8 mouse cellular contexts compared by ENCODE assay signal in genomic region chr13:21221656-21222462, GRCm38 (mm10). TPM values are rescaled to one million over a fixed set of nuclear protein-coding genes. Genes with fewer than 3 reads are reported as not detected.
DNase-seq lines count a peak whose midpoint lies in the region; ATAC-seq lines count a peak whose summit lies in the region.

No protein-coding gene starts in this region.

- WGBS in heart, embryonic 16.5 days = 6% methylated on average over 20 of the region's 20 CpGs
- 8% methylated on average over 20 of the region's 20 CpGs for WGBS in liver, embryonic 11.5 days
- 3% methylated on average over 20 of the region's 20 CpGs for WGBS in stomach, embryonic 15.5 days

- H3K27ac ChIP-seq in heart, embryonic 16.5 days (ENCODE audit: low read length) = no peak overlapping the region
- no peak overlapping the region for H3K27ac ChIP-seq in liver, embryonic 11.5 days (ENCODE audit: low read depth, low read length)
- H3K27ac ChIP-seq in stomach, embryonic 15.5 days = no peak overlapping the region

- no peaks in the 10 kb centered on the region for H3K9me3 ChIP-seq in heart, embryonic 16.5 days (replicated peaks; ENCODE audit: control insufficient read depth, low read length)
- H3K9me3 ChIP-seq in liver, embryonic 11.5 days (ENCODE audit: control insufficient read depth, low read length) = no peaks in the 10 kb centered on the region
- no peaks in the 10 kb centered on the region for H3K9me3 ChIP-seq in stomach, embryonic 15.5 days

- H3K4me1 ChIP-seq in heart, embryonic 16.5 days (ENCODE audit: control insufficient read depth, insufficient read depth, low read length) = peaks cover 8% of the 10 kb centered on the region; the same call in 1 of the 2 replicates
- H3K4me1 ChIP-seq in liver, embryonic 11.5 days (replicated peaks; ENCODE audit: control insufficient read depth, insufficient read depth, low read length) = 0 out of 2 replicates have a peak, but pooled peaks cover 3% of the 10 kb centered on the region
- no peaks in the 10 kb centered on the region for H3K4me1 ChIP-seq in stomach, embryonic 15.5 days

- peak overlapping the region; percentile 67 for H3K4me3 ChIP-seq in heart, embryonic 16.5 days (ENCODE audit: low read length)
- H3K4me3 ChIP-seq in liver, embryonic 11.5 days (ENCODE audit: low read depth, low read length) = peak overlapping the region; percentile 75
- peak overlapping the region; percentile 53 for H3K4me3 ChIP-seq in stomach, embryonic 15.5 days (replicated peaks)

- peak overlapping the region; percentile 70 for H3K9ac ChIP-seq in heart, embryonic 16.5 days (ENCODE audit: low read length)
- H3K9ac ChIP-seq in liver, embryonic 11.5 days (ENCODE audit: low read depth, low read length) = peak overlapping the region; percentile 66
- no peak overlapping the region for H3K9ac ChIP-seq in stomach, embryonic 15.5 days

- peak; percentile 69 for ATAC-seq in heart, embryonic 16.5 days (replicated peaks; ENCODE audit: extremely low read depth, insufficient read depth, low FRiP score)
- peak; percentile 25; the same call in 1 of the 2 replicates for ATAC-seq in erythroid progenitor cell, adult 5-6 weeks (replicated peaks; ENCODE audit: low FRiP score, poor library complexity, severe bottlenecking)
- ATAC-seq in liver, embryonic 11.5 days (replicated peaks; ENCODE audit: low FRiP score) = peak; percentile 78
- peak; percentile 70; the same call in 1 of the 2 replicates for ATAC-seq in stomach, embryonic 15.5 days (ENCODE audit: insufficient read depth, low FRiP score, low read depth)

- peaks cover 4% of the 10 kb centered on the region; the same call in 1 of the 2 replicates for H3K27me3 ChIP-seq in heart, embryonic 16.5 days (ENCODE audit: control insufficient read depth, insufficient read depth, low read length)
- no peaks in the 10 kb centered on the region; the same call in 1 of the 2 replicates for H3K27me3 ChIP-seq in liver, embryonic 11.5 days (replicated peaks; ENCODE audit: control insufficient read depth, insufficient read depth, low read length)
- no peaks in the 10 kb centered on the region for H3K27me3 ChIP-seq in stomach, embryonic 15.5 days (replicated peaks)

- no peaks in the 10 kb centered on the region for H3K36me3 ChIP-seq in heart, embryonic 16.5 days (ENCODE audit: control insufficient read depth, insufficient read depth)
- no peaks in the 10 kb centered on the region for H3K36me3 ChIP-seq in liver, embryonic 11.5 days (ENCODE audit: control insufficient read depth, insufficient read depth, low read length)
- no peaks in the 10 kb centered on the region for H3K36me3 ChIP-seq in stomach, embryonic 15.5 days

- DNase-seq in heart, postnatal 14 days = no peak
- DNase-seq in Muller cell, postnatal 12 days (ENCODE audit: inconsistent ontology term) = peak; percentile 36
- no peak for DNase-seq in liver, embryonic 11.5 days (ENCODE audit: low spot score)
- DNase-seq in gastrocnemius, adult 18-20 months (ENCODE audit: low spot score) = no peak
- DNase-seq in gastrocnemius, postnatal 4 days (ENCODE audit: low spot score in 2 of 2) = no peak

- intact Hi-C loops in heart, postnatal 14 days (cut with DNase I) = no loop called here

- peak overlapping the region; percentile 89 for H3K4me2 ChIP-seq in heart, embryonic 16.5 days (ENCODE audit: low read depth, low read length)
- H3K4me2 ChIP-seq in liver, embryonic 11.5 days = peak overlapping the region; percentile 94
- peak overlapping the region; percentile 80 for H3K4me2 ChIP-seq in stomach, embryonic 15.5 days

RNA-seq across cellular contexts. Expression of gene Trim27, which starts 42.6 kb away (rescaled TPM):
- polyA plus RNA-seq in heart, embryonic 16.5 days (2015; fragmentation: Nextera tagmentation; extraction: Ambion mirVana) = 72.4 and 72.8 TPM in 2 replicates
- total RNA-seq in heart, postnatal 14 days (2021) = 10 to 100 TPM; 22.3 to 22.7 TPM
- 29.6 and 37.3 TPM in 2 replicates for total RNA-seq in erythroid progenitor cell, adult 5-6 weeks (2015; ENCODE audit: low replicate concordance)
- 60.8 and 61.5 TPM in 2 replicates for total RNA-seq in erythroid progenitor cell, adult 5-6 weeks (2017; ENCODE audit: low replicate concordance)
- 165 and 175 TPM in 2 replicates for polyA plus RNA-seq in liver, embryonic 11.5 days (2014; fragmentation: Nextera tagmentation; extraction: Ambion mirVana)
- polyA plus RNA-seq in stomach, embryonic 15.5 days (2015; fragmentation: Nextera tagmentation; extraction: Ambion mirVana) = 132 and 143 TPM in 2 replicates
- total RNA-seq in gastrocnemius, adult 18-20 months (2021) = 10 to 100 TPM; 21.0 to 22.0 TPM
- 10 to 100 TPM; 46.7 to 48.8 TPM for total RNA-seq in gastrocnemius, postnatal 4 days (2021)

Comparison
In these comparisons a context has a peak if more than half of its experiments do, and no peak if none do; other contexts are left out.
1. ATAC-seq: peak in every context shown above with its lines; median percentile 78 in liver, embryonic 11.5 days; 70 in stomach, embryonic 15.5 days; 69 in heart, embryonic 16.5 days; 25 in erythroid progenitor cell, adult 5-6 weeks.